Mouse (Mus musculus): ENCODE data around the gene Mier2. TPM values are rescaled to one million over a fixed set of nuclear protein-coding genes. Genes with fewer than 3 reads are reported as not detected.

Mier2 gene
- total RNA-seq, 1 experiment = 58.5 TPM

DNA sequence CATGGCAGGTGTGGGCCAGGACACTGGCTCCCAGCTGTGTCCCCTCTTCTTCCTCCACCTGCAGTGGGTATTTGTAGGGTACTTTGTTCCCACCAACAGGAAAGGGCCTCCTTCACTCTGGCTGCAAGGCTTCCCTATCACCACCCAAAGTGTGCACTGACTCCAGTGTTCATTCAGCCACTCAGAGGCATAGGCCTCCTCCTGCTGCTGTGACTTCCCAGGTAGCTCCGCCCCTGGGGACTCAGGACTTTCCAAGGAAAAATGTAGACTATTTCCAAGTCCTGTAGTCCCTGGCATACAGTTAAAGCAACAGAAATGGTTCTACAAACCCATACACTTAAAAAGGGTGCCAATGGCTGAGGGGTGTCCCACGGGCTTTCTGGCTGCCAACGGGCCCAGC lies 22.3 kb downstream of the Mier2 start:
- Histone ChIP-seq H3K9ac (ENCODE audit: insufficient read depth, low read depth, low read length, poor library complexity, severe bottlenecking) (peak overlapping the region; percentile 48), H3K36me3 (ENCODE audit: control insufficient read depth, insufficient read depth, low read length, poor library complexity, severe bottlenecking) (no peaks in the 10 kb centered on the region; the same call in 1 of the 2 replicates), H3K4me1 (ENCODE audit: control insufficient read depth in 2 of 2, insufficient read depth in 2 of 2, low read length in 2 of 2, poor library complexity in 1 of 2) (peaks cover 0 to 10% of the 10 kb centered on the region in 2 experiments; a peak in 2 of 4 replicates), H3K4me3 (ENCODE audit: insufficient read depth in 1 of 2, low read depth in 1 of 2, low read length in 2 of 2, poor library complexity in 1 of 2, severe bottlenecking in 1 of 2) (peak overlapping the region; percentile 81 to 83), H3K9me3 (ENCODE audit: control insufficient read depth, insufficient read depth, low read depth, low read length) (no peaks in the 10 kb centered on the region), H3K27ac (ENCODE audit: insufficient read depth, low read depth, low read length, poor library complexity, severe bottlenecking) (no peak overlapping the region)
- in situ Hi-C loops (cut with MboI; ENCODE audit: low sequenced_read_pairs in 2 of 2, unreplicated experiment in 2 of 2) = no loop called here
- TF ChIP-seq HCFC1 (IDR thresholded peaks at IDR 0.05; ENCODE audit: borderline replicate concordance, insufficient read depth, low read length) = no peak
- TF ChIP-seq ZNF384 (IDR thresholded peaks at IDR 0.05; ENCODE audit: low read depth, low read length) = no peak
- no peak for TF ChIP-seq ZC3H11A (IDR thresholded peaks at IDR 0.05; ENCODE audit: borderline replicate concordance, low read depth, low read length)
- TF ChIP-seq MAFK (IDR thresholded peaks at IDR 0.05; ENCODE audit: insufficient read depth, low read depth, low read length) = no peak
- no peak for TF ChIP-seq CHD2 (IDR thresholded peaks at IDR 0.05; ENCODE audit: low read depth, low read length)
- DNase-seq (ENCODE audit: low read depth, low spot score) = no peak

DNA sequence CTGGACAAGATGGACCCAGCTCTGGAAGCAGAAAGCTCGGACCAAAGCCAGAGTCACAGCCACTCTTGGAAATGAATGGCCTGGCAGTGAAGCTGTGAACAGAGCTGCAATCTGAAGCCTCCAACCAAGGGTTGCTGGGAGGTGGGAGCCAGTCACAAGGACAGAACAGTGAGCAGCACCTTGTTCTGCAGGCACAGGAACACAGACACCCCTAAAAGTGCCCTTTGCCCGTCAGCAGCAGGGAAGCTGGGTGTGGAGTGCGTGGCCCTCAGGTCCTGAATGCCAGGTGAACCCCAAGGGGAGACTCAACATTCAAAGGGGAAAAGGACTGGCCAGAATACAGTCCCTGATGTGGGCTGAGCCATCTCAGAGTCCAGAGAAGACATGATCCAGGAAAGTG lies 23.4 kb downstream of the Mier2 start:
- TF ChIP-seq CHD2 (IDR thresholded peaks at IDR 0.05; ENCODE audit: low read depth, low read length) = no peak
- no peak overlapping the region for H3K9ac ChIP-seq (ENCODE audit: insufficient read depth, low read depth, low read length, poor library complexity, severe bottlenecking)
- no peaks in the 10 kb centered on the region; the same call in 1 of the 2 replicates for H3K36me3 ChIP-seq (ENCODE audit: control insufficient read depth, insufficient read depth, low read length, poor library complexity, severe bottlenecking)
- in situ Hi-C loops (cut with MboI; ENCODE audit: low sequenced_read_pairs in 2 of 2, unreplicated experiment in 2 of 2) = no loop called here
- DNase-seq (ENCODE audit: low read depth, low spot score) = no peak
- peaks cover 0 to 10% of the 10 kb centered on the region in 2 experiments; a peak in 2 of 4 replicates for H3K4me1 ChIP-seq (ENCODE audit: control insufficient read depth in 2 of 2, insufficient read depth in 2 of 2, low read length in 2 of 2, poor library complexity in 1 of 2)
- no peak overlapping the region for H3K27ac ChIP-seq (ENCODE audit: insufficient read depth, low read depth, low read length, poor library complexity, severe bottlenecking)
- H3K9me3 ChIP-seq (ENCODE audit: control insufficient read depth, insufficient read depth, low read depth, low read length) = no peaks in the 10 kb centered on the region
- H3K4me3 ChIP-seq (ENCODE audit: insufficient read depth in 1 of 2, low read depth in 1 of 2, low read length in 2 of 2, poor library complexity in 1 of 2, severe bottlenecking in 1 of 2) = no peak overlapping the region

GRCm38 (mm10) chr10:79530721-79531120 lies 24.3 kb downstream of the Mier2 start:
- Histone ChIP-seq H3K9ac (ENCODE audit: insufficient read depth, low read depth, low read length, poor library complexity, severe bottlenecking) (no peak overlapping the region), H3K9me3 (ENCODE audit: control insufficient read depth, insufficient read depth, low read depth, low read length) (no peaks in the 10 kb centered on the region), H3K4me3 (ENCODE audit: insufficient read depth in 1 of 2, low read depth in 1 of 2, low read length in 2 of 2, poor library complexity in 1 of 2, severe bottlenecking in 1 of 2) (no peak overlapping the region), H3K4me1 (ENCODE audit: control insufficient read depth in 2 of 2, insufficient read depth in 2 of 2, low read length in 2 of 2, poor library complexity in 1 of 2) (peaks cover 0 to 10% of the 10 kb centered on the region in 2 experiments; a peak in 2 of 4 replicates), H3K27ac (ENCODE audit: insufficient read depth, low read depth, low read length, poor library complexity, severe bottlenecking) (no peak overlapping the region), H3K36me3 (ENCODE audit: control insufficient read depth, insufficient read depth, low read length, poor library complexity, severe bottlenecking) (no peaks in the 10 kb centered on the region; the same call in 1 of the 2 replicates)
- in situ Hi-C loops (cut with MboI; ENCODE audit: low sequenced_read_pairs in 2 of 2, unreplicated experiment in 2 of 2) = no loop called here
- DNase-seq (ENCODE audit: low read depth, low spot score) = no peak
- no peak for TF ChIP-seq ZC3H11A (IDR thresholded peaks at IDR 0.05; ENCODE audit: borderline replicate concordance, low read depth, low read length)

DNA sequence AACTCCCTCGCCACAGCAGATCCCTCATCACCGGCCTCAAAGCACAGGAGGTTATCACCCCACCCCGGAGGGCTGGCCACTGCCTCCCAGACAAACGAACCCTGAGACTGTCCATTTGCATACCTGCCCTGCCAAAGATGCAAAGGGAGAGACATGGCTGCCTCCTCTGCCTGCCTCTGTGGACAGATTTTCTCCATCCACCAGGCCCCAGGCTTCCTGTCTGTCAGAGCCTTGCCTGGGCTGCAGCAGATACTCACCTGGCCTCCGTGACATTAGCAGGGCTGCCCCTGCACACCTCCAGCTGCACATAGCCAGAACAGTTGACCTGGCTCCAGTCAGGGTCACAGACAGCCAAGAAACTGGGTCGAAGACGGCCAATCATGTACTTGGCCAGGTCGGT lies 24.8 kb downstream of the Mier2 start:
- no peak for DNase-seq (ENCODE audit: low read depth, low spot score)
- in situ Hi-C loops (cut with MboI; ENCODE audit: low sequenced_read_pairs in 2 of 2, unreplicated experiment in 2 of 2) = no loop called here
- Histone ChIP-seq H3K4me1 (ENCODE audit: control insufficient read depth in 2 of 2, insufficient read depth in 2 of 2, low read length in 2 of 2, poor library complexity in 1 of 2) (peaks cover 0 to 10% of the 10 kb centered on the region in 2 experiments; a peak in 2 of 4 replicates), H3K36me3 (ENCODE audit: control insufficient read depth, insufficient read depth, low read length, poor library complexity, severe bottlenecking) (no peaks in the 10 kb centered on the region; the same call in 1 of the 2 replicates), H3K27ac (ENCODE audit: insufficient read depth, low read depth, low read length, poor library complexity, severe bottlenecking) (no peak overlapping the region), H3K9ac (ENCODE audit: insufficient read depth, low read depth, low read length, poor library complexity, severe bottlenecking) (no peak overlapping the region), H3K9me3 (ENCODE audit: control insufficient read depth, insufficient read depth, low read depth, low read length) (no peaks in the 10 kb centered on the region), H3K4me3 (ENCODE audit: insufficient read depth in 1 of 2, low read depth in 1 of 2, low read length in 2 of 2, poor library complexity in 1 of 2, severe bottlenecking in 1 of 2) (no peak overlapping the region)
- no peak for TF ChIP-seq CHD2 (IDR thresholded peaks at IDR 0.05; ENCODE audit: low read depth, low read length)
- TF ChIP-seq MAFK (IDR thresholded peaks at IDR 0.05; ENCODE audit: insufficient read depth, low read depth, low read length) = no peak
- no peak for TF ChIP-seq ZNF384 (IDR thresholded peaks at IDR 0.05; ENCODE audit: low read depth, low read length)

GRCm38 (mm10) chr10:79528081-79528480 lies 26.9 kb downstream of the Mier2 start:
- H3K27ac ChIP-seq (ENCODE audit: insufficient read depth, low read depth, low read length, poor library complexity, severe bottlenecking) = no peak overlapping the region
- no peak overlapping the region for H3K4me3 ChIP-seq (ENCODE audit: insufficient read depth in 1 of 2, low read depth in 1 of 2, low read length in 2 of 2, poor library complexity in 1 of 2, severe bottlenecking in 1 of 2)
- TF ChIP-seq ZNF384 (IDR thresholded peaks at IDR 0.05; ENCODE audit: low read depth, low read length) (no peak), MAFK (IDR thresholded peaks at IDR 0.05; ENCODE audit: insufficient read depth, low read depth, low read length) (no peak), ZC3H11A (IDR thresholded peaks at IDR 0.05; ENCODE audit: borderline replicate concordance, low read depth, low read length) (no peak), HCFC1 (IDR thresholded peaks at IDR 0.05; ENCODE audit: borderline replicate concordance, insufficient read depth, low read length) (no peak), CHD2 (IDR thresholded peaks at IDR 0.05; ENCODE audit: low read depth, low read length) (no peak)
- no peak overlapping the region for H3K9ac ChIP-seq (ENCODE audit: insufficient read depth, low read depth, low read length, poor library complexity, severe bottlenecking)
- peaks cover 0 to 4% of the 10 kb centered on the region in 2 experiments; a peak in 2 of 4 replicates for H3K4me1 ChIP-seq (ENCODE audit: control insufficient read depth in 2 of 2, insufficient read depth in 2 of 2, low read length in 2 of 2, poor library complexity in 1 of 2)
- in situ Hi-C loops (cut with MboI; ENCODE audit: low sequenced_read_pairs in 2 of 2, unreplicated experiment in 2 of 2) = no loop called here
- no peaks in the 10 kb centered on the region for H3K9me3 ChIP-seq (ENCODE audit: control insufficient read depth, insufficient read depth, low read depth, low read length)
- DNase-seq (ENCODE audit: low read depth, low spot score) = no peak
- no peaks in the 10 kb centered on the region; the same call in 1 of the 2 replicates for H3K36me3 ChIP-seq (ENCODE audit: control insufficient read depth, insufficient read depth, low read length, poor library complexity, severe bottlenecking)

Measured in ES-E14 (cell line).